Mouse (Mus musculus) G1E (cell line): Measurements from ENCODE around the gene Evc.

Source experiments
- CTCF ChIP-seq: IDR thresholded peaks from 2 replicates; pipeline ENCODE4 v1.5.1; 2012; ENCODE audit warnings: low read depth, low read length, inconsistent platforms, mixed read lengths
- TAL1 ChIP-seq: conservative IDR thresholded peaks from 2 replicates; pipeline ENCODE4 v1.6.1; 2012; ENCODE audit warnings: low read depth, low read length, inconsistent platforms, mixed read lengths

DNA sequence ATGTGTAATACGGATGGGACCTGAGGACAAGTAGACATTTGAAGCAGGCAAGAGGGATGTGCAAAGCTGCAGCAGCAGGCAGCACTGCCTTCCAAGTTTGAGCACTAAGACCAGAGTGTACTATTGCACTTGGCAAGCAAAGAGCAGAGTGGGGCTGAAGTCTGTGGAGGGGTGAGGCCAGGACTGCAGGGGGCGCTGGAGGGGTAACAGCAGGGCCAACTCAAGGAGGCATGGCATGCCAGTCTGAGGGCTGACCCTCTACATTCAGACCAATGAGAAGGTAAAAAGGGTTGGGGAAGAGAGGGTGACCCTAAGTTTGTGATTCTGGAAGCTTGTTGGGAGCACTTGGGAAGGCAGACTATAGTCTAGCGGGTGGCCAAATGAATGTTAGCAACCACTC, 46.9 kb upstream of the Evc start:
- no peak for TF ChIP-seq TAL1
- TF ChIP-seq CTCF: no peak
